Mouse (Mus musculus) embryonic facial prominence, embryonic 13.5 days (tissue): ENCODE results near the gene Dcst1. TPM values are rescaled to one million over a fixed set of nuclear protein-coding genes. Genes with fewer than 3 reads are reported as not detected.

Source experiments
- ATAC-seq: fragments of 200-750 bp; cut with Nextera tagmentation; 2 replicates; pipeline ENCODE4 v1.8.0; 2017; ENCODE audit warnings: low read depth; ENCODE audit not compliant: insufficient number of reproducible peaks, insufficient read depth, low FRiP score, low TSS enrichment
- H3K27ac ChIP-seq: fragments of 300-500 bp; sonication (generic); 2 replicates; pipeline ENCODE4 v1.5.1; 2015; ENCODE audit warnings: moderate library complexity, mild to moderate bottlenecking, inconsistent platforms
- H3K27me3 ChIP-seq: fragments of 300-500 bp; sonication (generic); 2 replicates; pipeline ENCODE4 v1.6.1; 2015; ENCODE audit warnings: mild to moderate bottlenecking, inconsistent platforms
- H3K36me3 ChIP-seq: fragments of 300-500 bp; sonication (generic); 2 replicates; pipeline ENCODE4 v1.6.1; 2015; ENCODE audit warnings: mild to moderate bottlenecking, inconsistent platforms
- H3K4me1 ChIP-seq: fragments of 300-500 bp; sonication (generic); 2 replicates; pipeline ENCODE4 v1.6.1; 2015; ENCODE audit warnings: inconsistent platforms
- H3K4me2 ChIP-seq: fragments of 300-500 bp; sonication (generic); 2 replicates; pipeline ENCODE4 v1.6.1; 2015; ENCODE audit warnings: moderate library complexity, mild to moderate bottlenecking, inconsistent platforms
- H3K4me3 ChIP-seq: fragments of 300-500 bp; sonication (generic); 2 replicates; pipeline ENCODE4 v1.5.1; 2015; ENCODE audit warnings: mild to moderate bottlenecking, inconsistent platforms
- H3K9ac ChIP-seq: fragments of 300-500 bp; sonication (generic); 2 replicates; pipeline ENCODE4 v1.6.1; 2015; ENCODE audit warnings: mild to moderate bottlenecking, inconsistent platforms
- H3K9me3 ChIP-seq: fragments of 300-500 bp; sonication (generic); 2 replicates; pipeline ENCODE4 v1.6.1; 2016; ENCODE audit warnings: inconsistent platforms
- WGBS: fragments of 180-500 bp; shearing (Covaris S2); methylation state at CpG from one replicate; pipeline ENCODE4 v1.1.7; 2015; ENCODE audit warnings: mixed read lengths; 5-methylcytosine and 5-hydroxymethylcytosine counted together
- polyA plus RNA-seq: library from polyadenylated mRNA; unstranded; fragments of >200 nt; fragmentation: Nextera tagmentation; extraction: Ambion mirVana; gene quantifications from 2 replicates; pipeline ENCODE4 v1.2.1, GENCODE M21; 2015

Gene Dcst1
- polyA plus RNA-seq, 1 experiment from 2014 or later = 0.44 TPM

- Histone ChIP-seq H3K4me2 (no peak overlapping the region), H3K4me3 (no peak overlapping the region), H3K9me3 (no peaks in the 10 kb centered on the region), H3K27me3 (no peaks in the 10 kb centered on the region), H3K4me1 (peaks cover 19% of the 10 kb centered on the region), H3K27ac (no peak overlapping the region), H3K9ac (no peak overlapping the region), H3K36me3 (peaks cover 5% of the 10 kb centered on the region; the same call in 1 of the 2 replicates)
- ATAC-seq = no peak
- WGBS = 86% methylated on average over 31 of the region's 31 CpGs
Measured at GRCm38 (mm10) chr3:89379388-89380131, 14.5 kb upstream of the Dcst1 start.

DNA sequence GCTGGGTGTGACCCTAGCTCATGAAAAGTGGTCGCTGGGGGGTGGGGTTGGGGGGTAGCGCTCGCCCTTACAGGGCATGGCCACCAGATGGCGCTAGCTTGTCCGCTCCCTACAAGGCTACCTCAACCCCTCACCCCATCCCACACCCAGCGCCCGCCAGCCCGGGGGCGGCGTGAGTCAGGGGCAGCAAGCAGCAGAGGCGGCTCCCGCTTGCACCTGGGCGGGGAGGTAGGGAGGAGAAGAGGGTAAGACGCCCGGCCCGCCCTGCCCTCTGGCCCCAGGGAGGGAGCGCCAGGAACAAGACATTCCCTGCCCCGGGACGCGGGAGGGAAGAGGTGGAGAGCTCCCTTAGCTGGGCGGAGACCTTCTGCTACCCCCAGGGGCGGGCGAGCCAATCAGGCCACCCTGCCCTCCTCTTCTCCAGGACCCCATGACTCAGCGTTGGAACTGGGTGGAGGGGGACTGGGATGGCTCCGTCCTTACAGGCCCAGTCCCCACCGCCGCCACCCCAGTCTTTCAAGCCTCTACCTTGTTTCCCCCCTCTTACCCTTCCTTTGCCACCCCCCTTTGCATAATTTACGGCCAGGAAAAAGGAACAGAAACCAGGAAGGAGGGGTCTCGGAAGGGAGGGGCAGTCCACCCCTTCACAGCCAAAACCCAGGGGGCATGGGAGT is 13.5 kb upstream of the Dcst1 start:
- ATAC-seq = peak; percentile 78
- under 1% methylated on average over 28 of the region's 29 CpGs for WGBS
- Histone ChIP-seq H3K27me3 (no peaks in the 10 kb centered on the region), H3K9me3 (no peaks in the 10 kb centered on the region), H3K9ac (peak overlapping the region; percentile 75), H3K4me1 (peaks cover 14% of the 10 kb centered on the region), H3K27ac (peak overlapping the region; percentile 51), H3K4me2 (peak overlapping the region; percentile 71), H3K4me3 (peak overlapping the region; percentile 55), H3K36me3 (peaks cover 5% of the 10 kb centered on the region; the same call in 1 of the 2 replicates)

- Histone ChIP-seq H3K27ac (0 out of 2 replicates have a peak overlapping the region, but pooled peaks have one; percentile 51), H3K36me3 (peaks cover 5% of the 10 kb centered on the region; the same call in 1 of the 2 replicates), H3K4me1 (peaks cover 14% of the 10 kb centered on the region), H3K4me2 (peak overlapping the region; percentile 71), H3K27me3 (no peaks in the 10 kb centered on the region), H3K9ac (no peak overlapping the region), H3K9me3 (no peaks in the 10 kb centered on the region), H3K4me3 (peak overlapping the region; percentile 55)
- WGBS = 79% methylated on average over 4 of the region's 4 CpGs
- no peak for ATAC-seq
Measured at GRCm38 (mm10) chr3:89377831-89378230, 12.8 kb upstream of the Dcst1 start.

- 40% methylated on average over 5 of the region's 5 CpGs for WGBS
- no peaks in the 10 kb centered on the region for H3K9me3 ChIP-seq
- no peaks in the 10 kb centered on the region for H3K36me3 ChIP-seq
- H3K4me1 ChIP-seq = peaks cover 8% of the 10 kb centered on the region
- no peak overlapping the region for H3K27ac ChIP-seq
- no peak overlapping the region for H3K4me3 ChIP-seq
- no peak overlapping the region for H3K4me2 ChIP-seq
- H3K27me3 ChIP-seq = no peaks in the 10 kb centered on the region
- no peak overlapping the region for H3K9ac ChIP-seq
- no peak for ATAC-seq
Measured at GRCm38 (mm10) chr3:89373581-89374231, 8.7 kb upstream of the Dcst1 start.

GRCm38 (mm10) chr3:89367338-89367737 is 2.3 kb upstream of the Dcst1 start:
- Histone ChIP-seq H3K4me1 (0 out of 2 replicates have a peak, but pooled peaks cover 4% of the 10 kb centered on the region), H3K9me3 (no peaks in the 10 kb centered on the region), H3K36me3 (no peaks in the 10 kb centered on the region), H3K4me2 (no peak overlapping the region), H3K27me3 (no peaks in the 10 kb centered on the region), H3K4me3 (no peak overlapping the region), H3K27ac (no peak overlapping the region), H3K9ac (no peak overlapping the region)
- no peak for ATAC-seq
- 57% methylated on average over 11 of the region's 11 CpGs for WGBS

GRCm38 (mm10) chr3:89365486-89366414 is 697 bp upstream of the Dcst1 start:
- no peaks in the 10 kb centered on the region for H3K27me3 ChIP-seq
- H3K9ac ChIP-seq = no peak overlapping the region
- no peak overlapping the region for H3K4me2 ChIP-seq
- no peak overlapping the region for H3K4me3 ChIP-seq
- no peak overlapping the region for H3K27ac ChIP-seq
- 70% methylated on average over 20 of the region's 20 CpGs for whole genome bisulfite sequencing
- no peak for ATAC-seq
- 0 out of 2 replicates have a peak, but pooled peaks cover 4% of the 10 kb centered on the region for H3K4me1 ChIP-seq
- H3K36me3 ChIP-seq = no peaks in the 10 kb centered on the region
- no peaks in the 10 kb centered on the region for H3K9me3 ChIP-seq

DNA sequence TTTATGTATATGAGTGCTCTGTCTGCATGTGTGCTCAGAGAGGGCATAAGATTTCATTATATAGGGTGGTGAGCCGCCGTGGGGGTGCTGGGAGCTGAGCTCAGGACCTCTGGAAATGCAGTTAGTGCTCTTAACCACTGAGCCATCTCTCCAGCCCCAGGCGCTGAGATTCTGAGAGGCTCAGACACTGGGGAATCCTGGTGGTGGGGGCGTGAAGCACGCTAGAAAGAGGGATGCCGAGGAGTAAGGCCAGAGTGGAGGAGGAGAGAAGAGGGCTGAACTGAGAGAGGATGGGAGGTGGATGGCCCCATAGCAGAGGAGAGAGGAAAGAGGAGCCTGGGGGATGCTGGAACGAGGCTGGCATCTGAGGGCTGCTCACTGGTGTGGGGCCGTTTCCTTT is 422 bp downstream of the Dcst1 start:
- H3K27ac ChIP-seq = no peak overlapping the region
- H3K36me3 ChIP-seq = no peaks in the 10 kb centered on the region
- H3K4me2 ChIP-seq = no peak overlapping the region
- 60% methylated on average over 8 of the region's 8 CpGs for WGBS
- H3K27me3 ChIP-seq = no peaks in the 10 kb centered on the region
- H3K9ac ChIP-seq = no peak overlapping the region
- ATAC-seq = no peak
- no peaks in the 10 kb centered on the region for H3K9me3 ChIP-seq
- H3K4me1 ChIP-seq = 0 out of 2 replicates have a peak, but pooled peaks cover 4% of the 10 kb centered on the region
- no peak overlapping the region for H3K4me3 ChIP-seq

DNA sequence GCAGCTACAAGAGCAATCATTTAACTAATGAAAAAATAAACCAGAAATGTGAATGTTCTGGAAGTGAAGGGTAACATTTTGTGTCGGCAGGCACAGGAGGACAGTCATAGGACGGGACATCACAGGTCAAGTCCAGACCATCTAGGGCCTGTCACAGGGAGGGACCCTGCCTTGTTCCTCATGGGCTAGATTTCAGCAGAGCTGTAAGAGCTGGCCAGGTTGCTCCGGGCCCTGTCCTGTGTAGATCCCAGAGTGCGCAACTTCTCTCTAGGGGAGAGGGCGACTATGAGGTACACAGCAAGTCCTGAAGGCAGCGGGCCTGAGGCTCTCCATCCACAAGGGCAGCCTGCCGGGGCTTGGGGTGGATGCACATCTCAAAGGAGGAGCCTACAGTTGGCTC is 3.4 kb downstream of the Dcst1 start, which contains the start of gene Dcst2:
Dcst2 (plus strand) TSS at position 301 of the 400 bp plus-strand sequence.
- no peak within 1 kb of the TSS for H3K4me2 ChIP-seq
- no peak within 1 kb of the TSS for H3K27ac ChIP-seq
- 81% methylated on average over 7 of the region's 7 CpGs for WGBS
- H3K9ac ChIP-seq = no peak within 1 kb of the TSS
- ATAC-seq = no peak
- no peaks in the 10 kb centered on the region for H3K36me3 ChIP-seq
- no peaks in the 10 kb centered on the region for H3K9me3 ChIP-seq
- H3K4me3 ChIP-seq = no peak within 1 kb of the TSS
- H3K4me1 ChIP-seq = 0 out of 2 replicates have a peak, but pooled peaks cover 4% of the 10 kb centered on the region
- H3K27me3 ChIP-seq = no peaks in the 10 kb centered on the region

DNA sequence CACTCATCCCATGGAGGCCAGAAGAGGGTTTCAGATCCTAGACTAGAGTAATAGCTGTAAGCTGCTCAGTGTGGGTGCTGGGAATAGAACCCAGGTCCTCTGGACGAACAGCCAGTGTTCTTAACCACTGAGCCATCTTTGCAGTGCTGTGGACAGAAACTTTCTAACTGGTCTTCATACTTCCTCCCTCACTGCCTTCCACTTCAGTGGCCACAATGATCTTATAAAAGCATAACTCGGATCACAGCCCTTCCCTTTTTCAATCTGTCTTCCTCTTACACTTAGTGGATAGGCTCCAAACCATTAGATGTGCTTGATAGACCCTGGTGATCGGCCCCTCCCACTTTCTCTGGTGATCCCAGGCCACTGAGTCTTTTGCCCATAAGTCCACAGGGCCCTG is 4.8 kb downstream of the Dcst1 start:
- Histone ChIP-seq H3K9me3 (no peaks in the 10 kb centered on the region), H3K9ac (no peak overlapping the region), H3K4me2 (no peak overlapping the region), H3K4me1 (no peaks in the 10 kb centered on the region), H3K4me3 (no peak overlapping the region), H3K36me3 (no peaks in the 10 kb centered on the region), H3K27me3 (0 out of 2 replicates have a peak, but pooled peaks cover 4% of the 10 kb centered on the region), H3K27ac (no peak overlapping the region)
- 73% methylated on average over 3 of the region's 3 CpGs for WGBS
- no peak for ATAC-seq

DNA sequence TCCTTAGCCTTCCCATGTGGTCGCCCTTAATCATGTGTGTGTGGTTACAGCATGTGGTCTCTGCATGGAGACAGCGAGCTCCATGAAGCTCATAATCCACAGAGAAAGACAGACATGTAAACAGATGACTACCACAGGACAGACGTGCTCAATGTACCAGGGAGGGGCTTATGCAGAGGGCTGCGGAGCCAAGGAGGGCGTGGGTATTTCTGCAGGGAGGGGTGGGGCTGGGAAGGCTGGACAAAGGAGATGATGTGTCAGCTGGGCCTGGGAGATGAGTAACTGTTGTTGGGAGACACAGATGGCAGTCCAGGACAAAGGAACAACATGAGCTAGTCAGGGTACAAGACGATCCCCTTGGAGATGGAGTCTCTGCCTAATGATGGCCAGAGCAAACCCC is 5.4 kb downstream of the Dcst1 start:
- H3K4me1 ChIP-seq = 0 out of 2 replicates have a peak, but pooled peaks cover 2% of the 10 kb centered on the region
- H3K27ac ChIP-seq = no peak overlapping the region
- 69% methylated on average over 6 of the region's 6 CpGs for WGBS
- no peak overlapping the region for H3K9ac ChIP-seq
- H3K36me3 ChIP-seq = no peaks in the 10 kb centered on the region
- no peak overlapping the region for H3K4me3 ChIP-seq
- 0 out of 2 replicates have a peak, but pooled peaks cover 4% of the 10 kb centered on the region for H3K27me3 ChIP-seq
- no peaks in the 10 kb centered on the region for H3K9me3 ChIP-seq
- no peak overlapping the region for H3K4me2 ChIP-seq
- ATAC-seq = no peak

DNA sequence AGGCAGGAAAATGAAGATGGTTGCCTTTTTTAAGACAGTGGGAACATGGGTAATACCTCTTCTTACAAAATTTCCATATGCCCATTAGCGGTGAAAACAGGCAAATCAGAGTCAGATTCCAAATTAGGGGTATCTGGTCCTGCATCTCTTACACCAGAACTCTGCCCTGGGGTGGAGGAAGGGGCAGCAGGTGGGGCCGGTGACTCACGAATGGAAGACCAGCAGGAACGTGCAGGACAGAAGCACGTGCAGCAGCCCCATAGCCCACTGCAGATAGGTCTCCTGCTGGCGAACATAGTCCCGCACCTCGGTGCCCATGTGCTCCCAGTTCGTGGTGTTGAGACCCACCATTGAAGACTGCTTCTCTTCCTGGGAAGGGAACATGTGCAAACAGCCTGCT is 9.0 kb downstream of the Dcst1 start:
- H3K4me1 ChIP-seq = 0 out of 2 replicates have a peak, but pooled peaks cover 2% of the 10 kb centered on the region
- H3K4me2 ChIP-seq = no peak overlapping the region
- H3K27ac ChIP-seq = no peak overlapping the region
- H3K36me3 ChIP-seq = no peaks in the 10 kb centered on the region
- no peak overlapping the region for H3K9ac ChIP-seq
- H3K9me3 ChIP-seq = no peaks in the 10 kb centered on the region
- H3K27me3 ChIP-seq = peaks cover 12% of the 10 kb centered on the region; the same call in 1 of the 2 replicates
- 60% methylated on average over 9 of the region's 9 CpGs for WGBS
- no peak for ATAC-seq
- no peak overlapping the region for H3K4me3 ChIP-seq
